Mouse (Mus musculus): Measurements from ENCODE around the gene Klc4. TPM values are rescaled to one million over a fixed set of nuclear protein-coding genes. Genes with fewer than 3 reads are reported as not detected.

Gene Klc4
- total RNA-seq, 2 experiments from 2014 or later: 21.9 to 24.4 TPM

DNA sequence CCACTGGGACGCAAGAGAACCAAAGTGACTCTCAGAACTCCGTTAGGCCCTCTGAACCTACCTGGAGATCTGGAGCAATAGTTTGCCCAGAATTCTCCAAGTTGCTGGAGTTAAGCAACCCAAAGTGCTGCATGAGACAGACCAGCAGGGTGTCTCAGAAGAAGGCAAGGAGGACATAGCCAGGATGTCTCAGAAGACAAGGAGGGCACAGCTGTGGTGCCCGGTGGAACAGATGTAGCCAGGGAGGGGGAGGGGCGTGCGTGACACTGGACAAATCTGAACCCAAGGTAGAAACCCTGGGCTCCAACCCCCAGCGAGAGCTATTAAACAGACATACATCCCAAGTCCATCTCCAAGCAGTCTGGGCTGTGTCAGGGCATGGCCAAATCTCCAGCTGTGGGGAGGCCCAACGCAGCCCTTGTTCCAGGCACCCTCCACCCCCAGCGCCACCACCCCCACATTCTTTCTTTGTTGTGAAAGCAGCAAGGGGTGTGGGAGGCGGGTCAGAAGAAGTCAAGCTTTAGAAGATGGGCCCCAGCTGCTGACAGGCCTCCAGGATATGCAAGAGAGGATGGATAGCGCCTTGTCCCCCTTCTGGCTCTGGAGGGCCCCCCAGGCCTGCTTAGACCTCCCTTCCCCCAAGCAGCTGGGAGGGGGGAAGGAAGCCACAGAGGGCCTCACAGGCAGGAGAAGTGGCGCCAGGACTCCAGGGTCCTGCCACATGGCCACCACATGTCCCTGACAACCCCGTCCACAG, 16.0 kb downstream of the Klc4 start:
- Histone ChIP-seq H3K4me3 (peak overlapping the region; percentile 63), H3K27ac (peak overlapping the region; percentile 59; the same call in 1 of the 2 replicates)
- intact Hi-C loops (cut with DNase I): no loop called here
- TF ChIP-seq CTCF (IDR thresholded peaks at IDR 0.05): no peak; the same call in 1 of the 2 replicates
- DNase-seq (ENCODE audit: extremely low spot score in 1 of 2, low spot score in 2 of 2): no peak

- Histone ChIP-seq H3K4me3 (peak within 1 kb of the TSS; percentile 63), H3K27ac (peak within 1 kb of the TSS; percentile 64)
- DNase-seq (ENCODE audit: extremely low spot score in 1 of 2, low spot score in 2 of 2): peak; percentile 72 to 81
- intact Hi-C loops (cut with DNase I): no loop called here
- TF ChIP-seq CTCF (IDR thresholded peaks at IDR 0.05): no peak
Measured at GRCm38 (mm10) chr17:46628791-46629684, 16.8 kb downstream of the Klc4 start, which contains the start of gene Ptk7. TSS of gene Ptk7 (minus strand) at chr17:46629504.

DNA sequence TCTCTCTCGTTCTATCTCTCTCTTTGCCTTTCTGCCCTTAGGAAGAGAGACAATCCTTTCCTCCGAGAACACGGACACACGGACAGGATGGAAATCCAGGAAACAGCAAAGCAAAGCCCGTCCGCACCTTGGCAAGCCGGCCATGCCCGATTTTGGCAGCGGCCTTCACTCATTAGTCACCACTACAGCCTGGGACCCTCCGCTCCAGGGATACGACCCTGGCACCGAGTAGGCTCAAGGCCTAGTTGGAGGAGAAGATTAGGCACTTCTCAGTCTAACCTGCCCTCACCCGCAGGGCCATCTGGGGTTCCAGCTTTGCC, 17.4 kb downstream of the Klc4 start:
- DNase-seq (ENCODE audit: extremely low spot score in 1 of 2, low spot score in 2 of 2): no peak
- no peak for TF ChIP-seq CTCF (IDR thresholded peaks at IDR 0.05)
- intact Hi-C loops (cut with DNase I): no loop called here
- Histone ChIP-seq H3K4me3 (peak overlapping the region; percentile 63), H3K27ac (no peak overlapping the region; the same call in 1 of the 2 replicates)

DNA sequence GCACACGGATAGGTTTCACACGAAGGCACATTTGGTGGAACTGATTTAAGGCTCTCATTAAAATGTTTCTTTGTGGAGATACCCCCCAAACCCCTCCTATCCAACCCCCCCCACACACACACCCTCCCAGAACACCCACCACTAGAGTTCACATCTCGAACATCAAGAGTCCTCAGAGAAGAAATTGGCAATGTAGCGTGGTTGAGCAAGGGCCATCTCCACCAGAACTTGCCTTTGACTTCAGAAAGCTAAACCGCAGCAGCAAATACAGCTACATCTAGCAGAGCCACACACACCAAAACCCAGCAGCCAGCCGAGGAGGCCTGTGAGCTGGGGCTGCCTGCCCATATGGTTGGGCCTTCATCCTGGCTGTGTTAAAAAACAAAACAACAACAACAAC, 18.4 kb downstream of the Klc4 start:
- intact Hi-C loops (cut with DNase I): no loop called here
- Histone ChIP-seq H3K27ac (no peak overlapping the region), H3K4me3 (no peak overlapping the region; the same call in 1 of the 2 replicates)
- no peak for DNase-seq (ENCODE audit: extremely low spot score in 1 of 2, low spot score in 2 of 2)
- TF ChIP-seq CTCF (IDR thresholded peaks at IDR 0.05): no peak

DNA sequence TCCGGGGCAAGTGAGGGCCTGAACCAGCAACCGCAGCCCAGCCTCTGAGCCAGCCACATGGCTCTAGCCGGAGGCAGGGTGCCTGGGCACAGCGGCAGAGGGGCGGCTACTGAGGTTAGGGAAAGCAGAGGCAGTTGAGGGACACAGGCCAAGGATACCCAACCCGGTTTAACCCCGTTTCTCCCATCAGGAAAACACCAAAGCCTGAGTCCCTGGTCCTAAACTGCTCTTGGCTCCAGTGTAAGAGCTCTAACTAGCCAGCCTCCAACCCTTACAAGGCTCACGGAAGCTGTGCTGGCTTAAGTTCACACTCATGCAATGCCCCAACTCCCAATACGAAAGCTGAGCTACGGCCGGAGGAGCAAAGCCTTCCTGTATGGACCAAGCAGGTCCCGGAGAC, 21.2 kb downstream of the Klc4 start:
- no peak overlapping the region for H3K4me3 ChIP-seq
- no peak overlapping the region for H3K27ac ChIP-seq
- no peak for TF ChIP-seq CTCF (IDR thresholded peaks at IDR 0.05)
- intact Hi-C loops (cut with DNase I): no loop called here
- no peak for DNase-seq (ENCODE audit: extremely low spot score in 1 of 2, low spot score in 2 of 2)

GRCm38 (mm10) chr17:46623819-46624557, 21.8 kb downstream of the Klc4 start:
- DNase-seq (ENCODE audit: extremely low spot score in 1 of 2, low spot score in 2 of 2): no peak
- no peak; the same call in 1 of the 2 replicates for TF ChIP-seq CTCF (IDR thresholded peaks at IDR 0.05)
- Histone ChIP-seq H3K4me3 (no peak overlapping the region), H3K27ac (no peak overlapping the region)
- intact Hi-C loops (cut with DNase I): no loop called here

- DNase-seq (ENCODE audit: extremely low spot score in 1 of 2, low spot score in 2 of 2): no peak
- Histone ChIP-seq H3K4me3 (no peak overlapping the region), H3K27ac (no peak overlapping the region)
- no peak for TF ChIP-seq CTCF (IDR thresholded peaks at IDR 0.05)
- intact Hi-C loops (cut with DNase I): no loop called here
Measured at GRCm38 (mm10) chr17:46622269-46622668, 23.6 kb downstream of the Klc4 start.

GRCm38 (mm10) chr17:46621324-46621723, 24.5 kb downstream of the Klc4 start:
- Histone ChIP-seq H3K4me3 (no peak overlapping the region), H3K27ac (peak overlapping the region; percentile 54; the same call in 1 of the 2 replicates)
- no peak for TF ChIP-seq CTCF (IDR thresholded peaks at IDR 0.05)
- peak; percentile 41 to 50 for DNase-seq (ENCODE audit: extremely low spot score in 1 of 2, low spot score in 2 of 2)
- intact Hi-C loops (cut with DNase I): no loop called here

- Histone ChIP-seq H3K4me3 (no peak overlapping the region), H3K27ac (peak overlapping the region; percentile 36)
- no peak for TF ChIP-seq CTCF (IDR thresholded peaks at IDR 0.05)
- no peak for DNase-seq (ENCODE audit: extremely low spot score in 1 of 2, low spot score in 2 of 2)
- intact Hi-C loops (cut with DNase I): no loop called here
Measured at GRCm38 (mm10) chr17:46619683-46620357, 26.0 kb downstream of the Klc4 start.

- no peak for TF ChIP-seq CTCF (IDR thresholded peaks at IDR 0.05)
- no peak for DNase-seq (ENCODE audit: extremely low spot score in 1 of 2, low spot score in 2 of 2)
- Histone ChIP-seq H3K4me3 (no peak overlapping the region), H3K27ac (peak overlapping the region; percentile 60)
- intact Hi-C loops (cut with DNase I): no loop called here
Measured at GRCm38 (mm10) chr17:46618769-46619682, 26.8 kb downstream of the Klc4 start.
